Mouse (Mus musculus): Measurements from ENCODE around the gene A730049H05Rik.
A peak's percentile ranks its signal among the peaks of the same experiment; 100 is the strongest.

The A730049H05Rik gene

DNA sequence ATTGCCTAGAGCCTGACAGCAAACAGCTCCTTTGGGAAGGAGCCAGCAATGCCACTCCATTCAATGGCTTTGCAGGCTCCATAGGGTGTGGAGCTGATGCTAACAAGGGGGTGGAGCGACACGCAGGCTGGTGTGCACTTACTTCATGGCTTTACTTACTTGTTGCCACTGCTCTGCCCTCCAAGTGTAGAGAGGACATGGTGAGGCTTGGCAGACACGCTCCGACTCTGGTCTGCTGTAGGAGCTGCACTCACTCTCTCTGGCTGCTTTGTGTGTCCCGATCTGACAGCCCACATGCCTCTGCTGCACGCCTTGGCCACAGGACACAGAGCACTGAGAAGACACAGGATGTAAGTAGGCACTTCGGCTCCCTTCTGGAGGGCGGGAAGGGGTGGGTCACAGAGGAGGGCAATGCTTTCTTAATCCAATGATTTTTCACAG lies at the start of gene A730049H05Rik:
TSS of gene A730049H05Rik (plus strand) at position 168 of the 441 bp plus-strand sequence.
- DNase-seq = no peak

DNA sequence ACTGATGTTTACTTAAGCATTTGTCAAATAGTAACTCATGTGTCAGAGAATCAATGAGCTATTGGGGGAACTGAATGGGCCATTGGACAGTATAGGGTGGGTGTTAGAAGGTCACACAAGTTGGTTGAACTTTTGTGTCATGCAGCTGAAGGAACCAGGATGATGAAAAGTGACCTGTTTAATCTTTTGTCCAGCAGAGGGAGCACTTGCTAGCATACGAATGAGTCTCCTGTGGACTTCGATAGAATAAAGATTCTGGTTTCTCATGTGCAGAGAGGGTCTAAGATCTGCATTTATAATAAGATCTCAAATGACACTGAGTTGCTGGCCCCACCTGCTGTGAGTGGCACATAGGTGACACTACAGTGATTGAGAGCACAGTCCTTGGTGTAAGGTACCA lies 39.9 kb upstream of the A730049H05Rik start:
- DNase-seq = no peak

GRCm38 (mm10) chr6:92779140-92779934 lies 36.9 kb upstream of the A730049H05Rik start:
- no peak for DNase-seq

DNA sequence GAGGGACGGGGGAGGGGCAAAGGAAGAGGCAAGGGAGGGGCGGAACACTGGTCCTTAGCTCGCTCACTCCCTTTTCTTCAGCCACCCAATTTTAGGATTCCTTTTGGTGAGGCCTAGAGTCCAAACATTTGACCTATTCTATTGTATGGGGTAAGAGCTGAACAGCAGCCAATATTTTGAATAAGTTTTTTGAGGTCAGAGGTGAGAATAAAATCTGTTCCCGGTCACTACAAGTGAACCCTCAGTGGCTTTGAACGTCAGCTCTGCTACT lies 36.4 kb upstream of the A730049H05Rik start:
- DNase-seq = no peak

- DNase-seq = no peak
Observed at GRCm38 (mm10) chr6:92781446-92781845, 34.8 kb upstream of the A730049H05Rik start.

DNA sequence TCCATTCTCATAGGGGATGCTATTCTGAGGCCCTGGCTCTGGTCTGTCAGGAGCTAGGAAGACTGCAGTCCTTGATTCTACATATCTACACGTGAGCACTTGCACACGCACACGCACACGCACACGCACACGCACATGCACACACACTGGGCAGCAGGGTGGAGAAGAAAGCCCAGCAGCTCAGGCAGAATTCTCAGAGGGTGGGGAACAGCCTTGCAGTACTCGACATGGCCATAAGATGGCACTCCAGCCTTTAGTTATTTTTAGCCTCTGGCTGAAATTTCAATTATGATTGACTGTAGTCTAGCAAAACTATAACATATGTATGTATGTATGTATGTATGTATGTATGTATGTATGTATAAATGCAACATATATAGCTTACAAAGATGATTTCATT lies 31.5 kb upstream of the A730049H05Rik start:
- no peak for DNase-seq

- no peak for DNase-seq
Observed at GRCm38 (mm10) chr6:92786701-92787375, 29.4 kb upstream of the A730049H05Rik start.

DNA sequence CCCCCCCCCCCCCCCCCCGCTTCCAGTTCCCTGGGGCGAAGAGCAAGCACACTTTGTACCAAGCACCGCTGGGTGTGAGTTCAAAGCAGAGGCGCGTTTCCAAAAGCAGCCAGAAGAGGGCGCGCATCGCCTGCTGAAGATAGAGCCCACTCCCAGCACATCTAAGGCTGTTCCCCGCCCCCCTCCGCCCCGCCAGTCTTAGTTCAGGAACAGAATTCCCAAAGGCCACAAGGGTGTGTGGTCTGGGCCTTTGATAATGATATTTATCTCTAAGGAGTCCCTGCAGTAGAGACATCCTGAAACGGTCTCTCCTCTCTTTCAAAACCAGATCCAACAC lies 28.9 kb upstream of the A730049H05Rik start:
- DNase-seq = peak; percentile 42

DNA sequence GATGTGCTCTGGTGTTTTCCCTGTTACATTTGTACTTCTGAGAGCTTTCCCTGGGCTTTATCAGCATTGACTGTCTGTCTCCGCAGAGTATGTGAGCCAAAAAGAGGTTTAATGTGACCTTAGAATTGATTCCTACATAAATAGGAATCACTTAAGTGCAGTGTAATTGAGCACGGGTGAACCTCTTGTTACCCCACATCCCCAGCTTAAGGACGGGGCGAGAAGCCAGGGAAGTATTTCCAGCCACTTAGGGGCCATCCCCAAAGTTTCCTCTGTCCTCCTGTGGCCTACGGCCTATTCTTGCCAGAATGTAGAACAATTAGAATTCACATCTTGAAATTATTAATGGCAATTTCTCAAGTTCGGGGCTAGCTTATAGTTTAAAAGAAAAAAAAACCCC lies 22.5 kb upstream of the A730049H05Rik start:
- DNase-seq = no peak

DNA sequence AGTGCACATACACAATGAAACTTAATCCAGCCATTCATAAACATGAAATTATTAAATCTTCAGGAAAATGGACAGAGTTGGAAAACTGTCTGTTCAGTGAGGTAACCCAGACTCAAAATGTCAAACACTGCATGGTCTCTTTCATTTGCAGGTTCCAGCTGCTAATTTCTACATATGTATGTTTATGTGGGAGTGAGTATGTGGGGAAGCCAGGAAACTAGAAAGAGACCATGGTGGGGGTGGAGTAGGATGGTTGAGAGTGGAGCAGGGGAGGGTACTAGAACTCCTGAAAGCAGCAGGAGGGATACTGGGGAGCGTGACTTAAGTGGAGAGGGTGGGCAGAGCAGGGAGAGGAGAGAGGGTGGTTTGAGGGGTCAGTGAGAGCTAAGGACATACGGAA lies 14.8 kb upstream of the A730049H05Rik start:
- no peak for DNase-seq

DNA sequence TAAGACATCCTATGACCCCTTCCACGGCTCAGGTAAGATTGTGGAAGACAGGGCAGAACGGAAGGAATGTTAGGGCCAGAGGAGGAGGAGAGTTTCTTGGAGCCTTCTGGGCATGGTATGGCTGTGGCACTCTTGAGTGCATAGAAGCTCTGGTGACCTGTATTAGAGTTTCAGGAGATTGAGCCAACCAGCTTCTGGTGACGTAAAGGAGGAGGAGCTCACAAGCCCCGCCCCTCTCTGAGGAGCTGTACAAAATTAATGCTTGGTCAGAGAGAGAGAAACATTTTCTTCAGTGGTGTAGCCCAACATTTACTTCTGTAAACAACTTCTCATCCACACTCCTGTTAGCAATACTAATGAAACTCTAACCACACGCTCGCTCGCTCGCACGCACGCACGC lies 13.9 kb upstream of the A730049H05Rik start:
- DNase-seq = no peak

- DNase-seq = peak; percentile 7
Observed at GRCm38 (mm10) chr6:92803213-92803612, 13.1 kb upstream of the A730049H05Rik start.

DNA sequence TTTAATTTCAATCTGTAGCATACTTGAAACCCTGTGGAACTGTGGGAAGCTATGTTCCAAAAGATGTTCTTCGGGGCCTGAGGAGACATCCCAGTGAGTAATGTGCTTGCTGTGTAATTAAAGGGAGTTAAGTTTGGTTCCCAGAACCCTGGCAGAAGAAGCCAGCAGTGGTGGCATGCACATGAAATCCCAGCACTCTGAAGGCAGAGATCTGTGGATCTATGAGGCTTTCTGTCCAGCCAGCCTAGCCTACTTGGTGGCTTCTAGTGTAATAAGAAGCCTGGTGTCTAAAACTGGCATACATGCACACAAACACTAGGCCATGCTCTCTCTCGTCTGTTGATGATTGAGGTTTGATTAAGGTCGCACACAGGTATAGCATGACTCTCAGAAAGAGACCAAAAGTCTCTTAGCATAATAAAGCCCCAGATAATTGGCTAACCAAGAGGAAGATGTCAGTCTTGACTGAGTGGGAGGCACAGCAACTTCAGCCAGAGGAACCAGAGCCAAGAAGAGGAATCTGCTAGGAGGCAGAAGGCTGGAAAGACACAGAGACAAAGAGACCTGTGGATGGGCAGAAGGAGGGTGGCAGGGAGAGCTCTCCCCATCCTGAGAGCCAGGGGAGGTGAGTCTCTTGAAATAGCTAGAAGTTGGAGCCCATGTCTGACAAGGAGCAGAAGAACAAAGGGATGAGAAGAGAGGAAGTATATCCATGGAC lies 11.9 kb upstream of the A730049H05Rik start:
- no peak for DNase-seq

GRCm38 (mm10) chr6:92809818-92810217 lies 6.5 kb upstream of the A730049H05Rik start:
- no peak for DNase-seq

DNA sequence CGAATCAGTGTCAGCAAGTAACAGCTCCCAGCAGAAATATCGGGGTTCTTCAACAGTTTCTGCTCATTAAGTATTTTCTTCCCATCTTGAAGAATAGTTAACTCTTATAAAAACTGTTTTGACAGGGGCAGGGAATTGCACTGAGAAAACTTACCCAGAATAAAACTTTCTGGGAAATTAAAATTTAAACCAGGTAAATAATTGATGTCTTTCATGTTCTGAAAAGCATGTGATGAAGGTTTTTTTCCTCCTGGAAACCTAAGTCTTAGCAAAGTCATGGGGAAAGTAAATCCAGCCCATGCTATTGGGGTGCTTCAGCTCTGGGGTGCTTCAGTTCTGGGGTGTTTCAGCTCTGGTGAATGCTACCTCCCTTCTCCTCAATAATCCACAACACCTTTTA lies 5.7 kb upstream of the A730049H05Rik start:
- no peak for DNase-seq

GRCm38 (mm10) chr6:92811566-92811965 lies 4.7 kb upstream of the A730049H05Rik start:
- no peak for DNase-seq

DNA sequence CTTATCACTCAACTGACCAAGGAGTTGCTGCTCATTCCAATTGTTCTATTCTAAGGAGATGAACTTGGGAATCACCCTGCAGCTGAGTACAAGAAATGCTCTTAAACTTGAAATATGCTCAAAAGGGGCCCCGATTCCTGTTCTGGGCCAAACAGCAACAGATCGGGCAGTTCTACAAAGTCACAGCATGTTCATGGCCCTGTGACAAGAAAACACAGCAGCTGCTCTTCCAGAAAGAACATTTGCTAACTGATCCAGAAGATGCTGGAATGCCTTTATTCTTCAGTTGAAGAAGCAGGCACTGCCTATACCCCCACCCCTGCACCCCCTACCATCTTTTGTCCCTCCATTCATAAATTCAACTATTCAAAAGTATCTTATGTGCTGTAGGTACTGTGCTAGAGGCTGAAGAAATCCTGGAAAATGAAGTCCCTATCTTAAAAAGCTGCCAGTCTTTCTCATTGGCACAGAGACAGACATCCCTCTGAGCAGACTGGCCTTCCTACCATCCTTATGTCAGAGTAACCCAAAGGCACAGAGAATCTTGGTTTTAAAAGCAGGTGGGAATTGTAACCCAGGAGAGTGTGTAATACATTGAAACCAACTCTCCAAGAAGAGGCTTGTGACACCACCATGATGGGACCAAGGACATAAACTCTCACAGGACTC lies 3.4 kb upstream of the A730049H05Rik start:
- peak; percentile 41 for DNase-seq

DNA sequence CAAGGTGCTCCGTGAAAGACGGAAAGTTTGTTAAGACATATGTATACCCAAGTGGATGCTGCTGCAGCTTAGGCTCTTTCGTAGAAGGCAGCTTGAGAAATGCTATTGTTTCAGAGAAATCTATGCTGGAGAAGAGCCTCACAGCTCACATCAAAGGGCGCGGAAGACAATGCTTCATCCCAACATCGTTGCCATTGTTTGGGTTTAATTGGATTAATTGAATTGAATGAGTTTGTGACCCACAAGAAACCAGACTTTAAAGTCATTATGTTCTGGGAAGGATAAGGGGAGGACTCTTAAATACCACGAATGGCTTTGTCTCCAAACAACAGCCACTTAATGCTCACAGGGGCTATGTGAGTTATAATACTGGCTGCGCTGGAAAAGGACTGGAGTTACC lies 1.4 kb downstream of the A730049H05Rik start:
- no peak for DNase-seq

GRCm38 (mm10) chr6:92821606-92822005 lies 5.3 kb downstream of the A730049H05Rik start:
- DNase-seq = no peak

- no peak for DNase-seq
Observed at GRCm38 (mm10) chr6:92822006-92822405, 5.7 kb downstream of the A730049H05Rik start.

DNA sequence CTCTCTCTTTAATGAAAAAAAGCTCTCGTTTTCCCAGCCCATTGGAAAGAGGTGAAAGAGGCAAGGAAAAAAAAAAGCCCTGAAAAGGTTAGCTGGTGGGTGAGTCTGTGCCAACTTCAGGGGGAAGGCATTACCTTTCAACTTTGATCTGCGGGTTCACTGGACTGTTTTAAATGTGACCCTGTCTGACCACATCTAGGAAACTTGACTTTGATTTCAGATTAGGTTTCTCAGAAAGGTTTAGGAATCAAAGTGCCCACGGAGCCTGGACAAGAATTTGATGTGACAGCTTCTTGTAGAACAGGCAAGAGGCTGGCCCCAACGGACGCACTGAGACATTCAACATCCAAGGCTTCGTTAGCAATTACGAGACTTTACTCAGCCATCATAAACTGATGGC lies 7.7 kb downstream of the A730049H05Rik start:
- DNase-seq = no peak

GRCm38 (mm10) chr6:92826561-92826960 lies 10.3 kb downstream of the A730049H05Rik start:
- DNase-seq = no peak

DNA sequence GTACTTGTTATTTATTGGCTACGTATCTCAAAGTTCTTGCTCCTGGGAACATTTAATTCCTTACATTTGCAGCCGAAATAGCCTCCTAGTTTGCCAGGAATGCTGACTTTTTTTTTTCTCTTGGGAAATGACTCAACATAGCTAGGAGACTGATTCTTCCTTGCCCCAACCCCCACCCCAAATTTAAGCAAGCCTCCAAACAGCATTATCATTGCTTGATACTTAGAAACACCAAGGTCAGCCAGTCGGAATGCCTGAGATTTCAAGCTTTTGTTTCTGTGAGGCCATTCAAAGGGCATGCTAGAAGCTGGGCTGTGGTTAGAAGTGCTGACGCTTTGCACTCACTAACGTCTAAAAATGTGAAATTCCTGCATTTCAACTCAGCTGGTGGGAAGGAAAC lies 11.1 kb downstream of the A730049H05Rik start:
- DNase-seq = no peak

GRCm38 (mm10) chr6:92829148-92829547 lies 12.9 kb downstream of the A730049H05Rik start:
- DNase-seq = no peak

All from cerebellum, adult 11-12 months (tissue).